Mouse (Mus musculus): ENCODE data around the gene Tbx2.

Gene Tbx2

DNA sequence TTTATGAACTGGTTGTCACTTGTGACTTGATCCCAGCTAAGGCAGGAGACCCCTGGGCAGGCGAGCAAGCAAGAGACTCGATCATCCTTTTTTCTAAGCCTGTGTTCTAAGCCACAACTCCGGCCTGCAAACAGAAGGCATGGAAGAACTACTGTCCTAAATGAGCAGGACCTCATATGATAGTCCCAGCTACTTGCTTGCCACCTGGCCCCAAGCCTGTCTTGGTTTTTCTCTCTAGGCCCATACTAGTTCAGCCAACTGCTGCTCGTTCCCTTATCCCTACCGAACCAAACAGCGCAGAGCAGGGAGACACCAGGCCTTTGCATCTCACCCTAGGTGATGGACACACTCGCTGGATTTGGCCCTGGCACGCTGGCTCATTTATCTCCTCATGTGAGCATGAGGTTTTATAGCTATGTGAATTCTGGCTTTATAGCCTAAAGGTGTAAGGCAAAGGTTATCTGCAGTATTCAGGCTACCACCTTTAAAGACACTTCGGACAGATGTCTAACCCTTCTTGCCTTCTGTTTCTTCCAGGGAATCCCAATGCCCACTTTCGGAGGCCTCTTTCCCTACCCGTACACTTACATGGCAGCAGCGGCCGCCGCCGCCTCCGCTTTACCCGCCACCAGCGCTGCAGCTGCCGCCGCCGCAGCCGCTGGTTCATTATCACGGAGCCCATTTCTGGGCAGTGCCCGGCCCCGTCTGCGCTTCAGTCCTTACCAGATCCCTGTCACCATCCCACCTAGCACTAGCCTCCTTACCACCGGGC, 7.9 kb downstream of the Tbx2 start:
- DNase-seq (ENCODE audit: low spot score) = peak; percentile 27

- peak; percentile 28 for DNase-seq (ENCODE audit: low spot score)
Observed at GRCm38 (mm10) chr11:85840803-85841145, 8.4 kb downstream of the Tbx2 start.

GRCm38 (mm10) chr11:85841211-85841681, 8.9 kb downstream of the Tbx2 start:
- DNase-seq (ENCODE audit: low spot score) = peak; percentile 10

DNA sequence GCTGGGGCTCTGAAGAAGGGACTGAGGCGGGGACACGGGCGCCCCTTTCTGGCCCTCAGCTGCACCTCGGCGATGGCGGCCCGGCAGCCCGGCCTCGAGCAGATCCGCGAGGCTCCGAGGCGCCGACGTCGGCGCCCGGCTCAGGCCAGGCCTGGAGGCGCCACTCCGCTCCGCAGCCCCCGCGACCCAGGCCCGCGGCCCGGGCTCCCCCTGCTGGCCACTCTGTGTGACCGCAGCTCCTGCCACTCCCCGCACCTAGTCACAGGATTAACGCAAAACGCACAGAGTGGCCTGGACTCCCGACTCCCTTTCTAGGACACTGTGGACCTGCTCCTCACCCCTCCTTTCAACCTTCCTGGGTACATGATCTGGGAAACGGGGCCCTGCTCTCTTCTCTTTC, 9.6 kb downstream of the Tbx2 start:
- peak; percentile 71 for DNase-seq (ENCODE audit: low spot score)

GRCm38 (mm10) chr11:85842596-85843346, 10.4 kb downstream of the Tbx2 start:
- DNase-seq (ENCODE audit: low spot score) = peak; percentile 34

GRCm38 (mm10) chr11:85843347-85843692, 11.0 kb downstream of the Tbx2 start:
- peak; percentile 82 for DNase-seq (ENCODE audit: low spot score)

GRCm38 (mm10) chr11:85844144-85844965, 12.0 kb downstream of the Tbx2 start:
- peak; percentile 91 for DNase-seq (ENCODE audit: low spot score)

GRCm38 (mm10) chr11:85844971-85845370, 12.6 kb downstream of the Tbx2 start:
- no peak for DNase-seq (ENCODE audit: low spot score)

- DNase-seq (ENCODE audit: low spot score) = peak; percentile 19
Observed at GRCm38 (mm10) chr11:85845921-85846320, 13.6 kb downstream of the Tbx2 start.

GRCm38 (mm10) chr11:85846509-85846908, 14.2 kb downstream of the Tbx2 start:
- DNase-seq (ENCODE audit: low spot score) = peak; percentile 4

- peak; percentile 54 for DNase-seq (ENCODE audit: low spot score)
Observed at GRCm38 (mm10) chr11:85849037-85849436, 16.7 kb downstream of the Tbx2 start.

DNA sequence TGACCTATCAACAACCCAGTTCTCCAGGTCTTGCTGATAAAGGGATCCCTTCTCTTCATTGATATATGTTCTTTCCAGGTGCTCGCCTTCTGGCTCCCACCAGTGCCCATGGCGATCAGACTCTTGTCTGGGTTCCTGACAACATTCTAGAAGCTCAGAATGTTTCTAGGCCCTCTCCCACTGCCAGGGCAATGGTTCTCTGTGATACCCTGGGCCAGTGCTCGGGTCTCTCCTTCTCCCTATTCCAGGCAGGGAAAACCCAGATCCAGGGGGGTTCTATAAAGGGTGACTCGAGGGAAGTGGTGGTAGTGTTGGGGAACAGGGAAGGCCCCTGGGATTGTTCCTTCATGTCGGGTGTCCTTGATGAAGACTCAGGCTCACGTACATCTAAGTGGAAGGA, 17.9 kb downstream of the Tbx2 start, which contains the start of gene Gm11444:
Gene Gm11444, minus strand, starts transcription at position 101 of the 400 bp plus-strand sequence.
- DNase-seq (ENCODE audit: low spot score) = no peak

- no peak for DNase-seq (ENCODE audit: low spot score)
Observed at GRCm38 (mm10) chr11:85850758-85851157, 18.4 kb downstream of the Tbx2 start.

DNA sequence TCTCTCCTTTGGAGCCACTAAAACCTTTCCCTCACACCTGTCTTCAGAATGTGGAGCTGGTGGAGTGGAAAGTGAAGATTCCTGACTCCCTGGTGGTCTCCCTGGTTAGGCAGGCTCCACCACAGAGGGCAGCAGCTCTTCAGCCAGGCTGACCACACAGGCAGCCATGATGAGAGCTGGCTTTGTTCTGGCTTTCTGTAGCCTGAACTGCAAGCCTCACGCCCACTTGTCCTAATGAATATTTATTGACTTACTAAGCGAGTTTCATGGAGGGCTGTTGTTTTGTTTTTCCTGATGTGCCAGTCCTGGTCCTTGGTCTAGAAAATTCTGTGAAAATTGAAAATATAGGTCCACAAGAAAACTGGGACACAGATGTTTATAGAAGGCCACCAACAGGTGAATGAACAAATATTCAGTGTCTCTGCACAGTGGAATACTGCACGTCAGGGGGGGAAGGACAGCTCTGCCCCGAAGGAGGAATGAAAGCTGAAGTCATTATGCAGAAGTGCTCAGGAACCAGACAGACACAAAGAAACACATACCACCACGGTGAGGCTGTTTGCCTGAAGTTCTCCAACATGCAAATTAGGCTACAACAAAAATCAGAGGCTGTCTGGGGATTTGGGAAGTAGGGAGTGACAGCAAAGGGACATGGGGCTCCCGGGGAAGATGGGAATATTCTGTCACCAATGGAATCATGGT, 25.8 kb downstream of the Tbx2 start:
- DNase-seq (ENCODE audit: low spot score) = no peak

- no peak for DNase-seq (ENCODE audit: low spot score)
Observed at GRCm38 (mm10) chr11:85864363-85864762, 32.0 kb downstream of the Tbx2 start.

DNA sequence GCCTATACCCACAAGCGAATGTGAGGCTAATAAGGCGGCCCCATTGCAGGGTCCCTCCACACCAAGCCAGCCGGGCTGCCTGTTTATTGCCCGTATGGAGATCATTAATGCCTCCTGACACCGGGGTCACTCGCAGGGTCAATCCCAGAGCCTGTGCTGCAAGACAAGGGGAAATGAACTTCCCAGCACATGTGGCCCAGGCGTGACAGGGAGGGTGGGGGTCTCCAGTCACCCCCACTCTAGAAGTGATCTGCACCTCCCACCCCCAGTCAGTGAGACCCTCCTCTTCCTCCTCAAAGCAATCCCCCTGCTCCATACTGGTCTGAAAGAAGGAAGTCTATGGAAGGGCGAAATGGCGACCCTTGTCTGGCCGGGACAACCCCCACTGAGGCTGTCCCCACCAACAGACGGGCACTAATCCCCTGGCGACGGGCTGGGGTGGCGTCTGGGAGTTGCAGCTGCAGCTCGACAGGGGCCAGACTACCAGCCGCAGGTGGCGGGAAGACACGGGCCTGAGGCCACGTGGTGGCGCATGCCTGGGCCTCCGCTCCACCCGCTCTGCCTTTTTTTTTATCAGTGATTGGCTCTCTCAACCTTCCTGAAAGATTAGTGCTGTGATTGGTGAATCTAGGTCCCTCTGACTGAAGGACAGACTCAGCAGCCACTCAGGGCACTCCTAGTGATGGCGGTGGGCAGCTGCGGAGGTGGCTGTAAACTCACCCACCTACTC, 43.9 kb downstream of the Tbx2 start:
- DNase-seq (ENCODE audit: low spot score) = no peak

DNA sequence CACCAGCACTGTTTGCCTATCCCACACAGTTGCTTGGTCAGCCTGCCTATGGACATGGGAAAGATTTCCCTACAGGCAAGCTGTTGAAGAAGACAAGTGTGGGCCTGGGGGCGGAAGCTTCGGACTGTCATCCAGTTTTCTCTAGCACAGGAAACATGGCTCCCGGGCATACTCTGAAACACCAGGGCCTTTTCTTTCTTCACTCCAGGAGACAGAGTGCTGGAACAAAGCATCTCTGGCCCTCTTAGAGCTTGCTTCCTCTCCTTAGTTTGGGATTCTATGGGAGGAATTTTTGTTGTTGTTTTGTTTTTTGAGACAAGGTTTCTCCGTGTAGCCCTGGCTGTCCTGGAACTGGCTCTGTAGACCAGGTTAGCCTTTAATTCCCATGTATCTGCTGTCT, 52.1 kb downstream of the Tbx2 start:
- DNase-seq (ENCODE audit: low spot score) = no peak

DNA sequence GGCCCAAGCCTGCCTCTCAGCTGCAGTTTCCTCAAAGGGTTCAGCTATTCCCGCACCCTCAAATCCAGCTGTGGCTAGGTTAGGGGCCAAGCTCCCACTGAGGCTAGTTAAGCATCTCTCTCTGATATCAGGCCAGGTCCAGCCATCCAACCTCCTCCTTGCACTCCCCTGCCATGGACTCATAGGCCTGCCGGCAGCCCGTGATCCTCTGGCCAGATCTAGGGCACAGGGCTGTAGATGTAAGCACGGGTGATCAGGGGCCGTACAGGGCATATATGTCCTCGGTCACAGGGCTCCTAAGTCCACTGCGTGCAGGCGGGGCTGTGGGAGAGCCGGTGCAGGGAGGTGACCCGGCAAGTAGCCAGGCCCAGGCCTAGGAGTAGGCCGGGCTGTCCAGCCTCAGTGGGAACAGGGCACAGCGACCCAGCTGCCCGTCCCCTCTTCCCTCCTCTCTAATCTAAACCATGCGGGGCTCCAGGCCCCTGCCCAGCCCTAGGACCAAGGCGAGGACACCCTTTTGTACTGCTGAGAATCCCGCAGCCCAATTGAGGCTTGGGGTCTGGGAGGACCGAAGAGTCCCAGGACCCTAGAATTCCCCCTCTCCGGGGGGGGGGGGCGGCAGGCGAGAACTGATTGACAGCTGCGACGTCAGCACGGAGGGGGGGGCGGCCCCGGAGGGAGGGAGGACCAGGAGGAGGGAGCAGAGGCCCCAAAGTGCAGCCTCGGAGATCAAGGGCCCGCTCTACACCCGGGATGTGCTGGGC, 53.5 kb downstream of the Tbx2 start, which contains the start of gene Tbx4:
Gene Tbx4, plus strand, starts transcription at position 758 of the 764 bp plus-strand sequence.
- DNase-seq (ENCODE audit: low spot score) = no peak

DNA sequence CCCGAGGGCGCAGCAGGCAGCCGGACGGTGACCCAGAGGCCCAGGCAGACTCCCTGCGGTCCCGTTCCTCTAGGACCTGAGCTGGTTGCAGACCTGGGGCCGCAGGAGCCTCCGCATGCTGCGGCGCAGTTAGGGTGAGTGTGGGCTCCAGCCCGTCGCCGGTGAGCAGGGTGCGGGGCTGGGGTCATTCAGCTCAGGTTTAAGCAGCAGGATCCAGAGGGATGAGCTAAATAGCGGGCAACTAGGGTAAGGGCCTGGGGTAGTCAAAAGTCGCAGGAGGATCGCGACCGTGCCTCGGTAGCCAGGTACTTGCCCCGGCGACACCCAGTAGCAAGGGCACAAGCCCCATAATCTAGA, 54.1 kb downstream of the Tbx2 start:
- no peak for DNase-seq (ENCODE audit: low spot score)

DNA sequence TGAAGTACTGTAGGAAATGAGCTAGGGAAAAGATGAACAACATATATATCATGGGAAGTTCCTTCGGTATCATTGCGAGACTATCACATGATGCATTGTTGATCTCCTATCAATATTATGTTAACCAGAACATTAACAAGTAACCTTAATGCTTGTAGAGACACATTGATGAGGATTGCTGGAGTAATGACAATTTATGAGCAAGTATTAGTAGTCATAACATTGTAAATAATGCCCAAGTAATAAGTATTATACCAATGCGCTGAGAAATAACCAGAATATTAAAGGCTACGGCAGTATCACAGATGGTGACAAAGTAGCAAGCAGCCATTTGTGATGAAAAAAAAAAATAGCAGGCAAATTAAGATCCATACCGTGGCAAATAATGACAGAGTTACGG, 54.9 kb downstream of the Tbx2 start:
- no peak for DNase-seq (ENCODE audit: low spot score)

Data from urinary bladder, postnatal 25 days (tissue).